Mouse (Mus musculus): ENCODE data around the gene Tfcp2l1. TPM values are rescaled to one million over a fixed set of nuclear protein-coding genes. Genes with fewer than 3 reads are reported as not detected.

Tfcp2l1 gene
- polyA plus RNA-seq, 1 experiment from 2014 or later, result 0.45 TPM

DNA sequence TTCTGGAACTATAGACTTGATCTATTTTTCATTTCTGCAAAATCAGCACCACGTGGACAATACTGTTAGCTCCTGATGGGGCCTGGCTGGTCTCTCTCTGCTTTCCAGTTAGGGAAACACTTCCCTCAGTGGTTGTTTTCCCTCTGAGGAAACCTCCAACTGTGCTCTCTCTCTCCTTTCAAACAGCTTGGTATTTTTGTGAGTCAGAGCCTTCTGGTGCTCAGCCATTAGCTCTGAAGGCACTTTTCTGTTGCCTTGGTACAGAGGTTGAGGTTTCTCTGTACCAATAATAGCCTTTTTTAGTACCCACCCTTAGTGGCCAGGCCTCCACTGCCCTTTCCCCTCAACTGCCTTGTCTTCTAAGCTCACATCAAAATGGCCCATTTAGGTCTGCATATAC, 88.5 kb downstream of the Tfcp2l1 start:
- no peak for ATAC-seq (replicated peaks)
- Histone ChIP-seq H3K4me2 (replicated peaks) (no peak overlapping the region), H3K27ac (replicated peaks) (no peak overlapping the region), H3K27me3 (no peaks in the 10 kb centered on the region), H3K36me3 (no peaks in the 10 kb centered on the region), H3K9ac (replicated peaks) (no peak overlapping the region), H3K4me1 (no peaks in the 10 kb centered on the region), H3K9me3 (no peaks in the 10 kb centered on the region), H3K4me3 (no peak overlapping the region)
- 52% methylated on average over 1 of the region's 1 CpGs for WGBS

DNA sequence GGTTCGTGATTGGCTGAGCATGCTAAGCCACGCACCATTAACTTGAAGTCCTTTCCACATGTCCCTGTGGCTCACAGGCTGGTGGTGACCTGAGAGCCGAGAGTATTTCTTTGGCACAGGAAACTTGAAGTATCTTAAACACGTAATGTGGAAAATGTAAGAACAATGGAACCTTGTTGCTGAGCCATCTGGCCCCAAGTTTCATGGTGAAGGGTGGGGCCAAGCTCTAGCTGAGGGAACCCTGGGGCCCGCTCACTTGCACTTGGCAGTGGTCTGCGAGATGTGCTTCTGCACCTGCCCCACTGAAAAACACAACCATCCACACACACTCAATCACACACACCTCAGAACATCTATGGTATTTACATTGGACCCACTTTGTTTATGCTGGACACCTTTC, 90.3 kb downstream of the Tfcp2l1 start:
- 0 out of 2 replicates have a peak, but pooled peaks cover 3% of the 10 kb centered on the region for H3K9me3 ChIP-seq
- WGBS, result 75% methylated on average over 6 of the region's 6 CpGs
- no peaks in the 10 kb centered on the region for H3K36me3 ChIP-seq
- no peak for ATAC-seq (replicated peaks)
- H3K4me3 ChIP-seq, result no peak overlapping the region
- no peak overlapping the region for H3K9ac ChIP-seq (replicated peaks)
- no peaks in the 10 kb centered on the region for H3K27me3 ChIP-seq
- no peak overlapping the region for H3K4me2 ChIP-seq (replicated peaks)
- no peak overlapping the region for H3K27ac ChIP-seq (replicated peaks)
- H3K4me1 ChIP-seq, result no peaks in the 10 kb centered on the region

DNA sequence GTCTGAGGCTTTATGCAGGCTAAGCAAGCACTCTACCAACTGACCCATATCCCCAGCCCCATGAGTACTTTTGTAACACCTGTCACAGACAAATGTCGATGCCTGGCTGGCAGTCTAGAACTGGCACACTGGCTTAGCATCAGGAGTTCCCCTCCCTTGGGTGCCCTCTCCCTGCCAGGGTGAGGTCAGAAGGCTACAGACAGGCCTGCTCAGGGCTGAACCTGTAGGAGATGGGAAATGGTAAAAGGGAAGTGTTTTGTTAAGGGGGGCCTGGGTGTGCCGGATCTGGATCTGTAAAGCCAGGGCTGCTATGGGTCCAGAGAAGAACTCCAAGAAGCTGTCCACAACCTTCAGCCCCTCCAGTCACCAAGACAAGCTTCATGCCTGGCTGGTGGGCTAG, 92.0 kb downstream of the Tfcp2l1 start:
- 81% methylated on average over 2 of the region's 2 CpGs for WGBS
- no peak overlapping the region for H3K9ac ChIP-seq (replicated peaks)
- H3K36me3 ChIP-seq, result no peaks in the 10 kb centered on the region
- no peak overlapping the region for H3K27ac ChIP-seq (replicated peaks)
- H3K9me3 ChIP-seq, result 0 out of 2 replicates have a peak, but pooled peaks cover 3% of the 10 kb centered on the region
- no peaks in the 10 kb centered on the region for H3K4me1 ChIP-seq
- no peak for ATAC-seq (replicated peaks)
- H3K4me2 ChIP-seq (replicated peaks), result no peak overlapping the region
- H3K4me3 ChIP-seq, result no peak overlapping the region
- no peaks in the 10 kb centered on the region for H3K27me3 ChIP-seq

DNA sequence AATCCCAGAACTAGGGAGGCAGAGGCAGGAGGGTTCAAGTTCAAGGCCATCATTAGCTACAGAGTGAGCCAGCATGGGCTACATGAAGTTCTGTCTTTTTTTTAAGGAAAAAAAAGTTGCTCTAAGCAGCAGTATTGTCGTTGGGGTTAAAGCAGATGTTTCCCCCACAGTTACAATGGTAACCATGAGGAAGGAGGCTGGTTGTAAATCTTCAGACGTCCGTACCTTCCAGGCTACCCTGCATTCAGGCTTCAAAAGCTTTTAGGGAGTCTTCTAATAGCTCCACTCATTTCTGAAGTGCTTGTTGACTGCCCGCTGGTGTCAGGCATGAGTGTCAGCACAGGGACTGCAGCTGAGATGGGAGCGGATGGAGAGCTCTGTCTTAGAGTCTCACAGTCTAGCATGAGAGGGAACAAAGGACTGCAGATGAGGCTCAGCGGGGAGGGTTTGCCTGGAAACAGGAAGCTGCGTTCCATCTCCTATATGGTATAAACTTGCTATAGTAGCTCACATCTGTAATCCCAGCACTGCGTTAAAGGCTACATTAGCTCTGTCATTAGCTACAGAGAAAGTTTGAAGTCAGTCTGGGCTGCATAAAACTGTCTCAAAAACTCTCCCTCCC, 92.8 kb downstream of the Tfcp2l1 start:
- 51% methylated on average over 8 of the region's 8 CpGs for whole genome bisulfite sequencing
- ATAC-seq (replicated peaks), result no peak
- no peaks in the 10 kb centered on the region for H3K27me3 ChIP-seq
- H3K4me1 ChIP-seq, result no peaks in the 10 kb centered on the region
- no peak overlapping the region for H3K27ac ChIP-seq (replicated peaks)
- H3K4me2 ChIP-seq (replicated peaks), result no peak overlapping the region
- H3K4me3 ChIP-seq, result no peak overlapping the region
- H3K9ac ChIP-seq (replicated peaks), result no peak overlapping the region
- 0 out of 2 replicates have a peak, but pooled peaks cover 3% of the 10 kb centered on the region for H3K9me3 ChIP-seq
- H3K36me3 ChIP-seq, result no peaks in the 10 kb centered on the region

DNA sequence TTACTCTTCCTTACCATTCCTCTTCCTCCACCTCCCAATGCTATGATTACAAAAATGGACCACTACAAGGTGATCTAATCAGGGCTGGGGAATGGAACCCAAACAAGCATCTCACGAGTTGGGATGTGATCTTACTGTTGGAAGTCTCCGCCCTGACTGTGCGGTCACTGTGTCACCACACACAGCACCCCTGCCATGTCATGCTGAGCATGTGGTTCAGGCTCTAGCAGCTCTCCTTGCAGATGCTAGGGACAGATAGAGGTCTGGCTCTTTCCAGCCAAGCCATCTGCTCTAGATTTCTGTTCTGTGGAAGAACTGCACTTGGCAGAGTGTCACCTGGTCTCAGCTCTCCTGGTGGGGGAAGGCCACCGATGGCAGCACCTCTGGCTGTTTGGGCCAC, 99.3 kb downstream of the Tfcp2l1 start:
- 84% methylated on average over 4 of the region's 4 CpGs for WGBS
- Histone ChIP-seq H3K27me3 (no peaks in the 10 kb centered on the region), H3K4me2 (replicated peaks) (no peak overlapping the region), H3K9ac (replicated peaks) (no peak overlapping the region), H3K4me1 (no peaks in the 10 kb centered on the region), H3K36me3 (no peaks in the 10 kb centered on the region), H3K27ac (replicated peaks) (no peak overlapping the region), H3K9me3 (0 out of 2 replicates have a peak, but pooled peaks cover 1% of the 10 kb centered on the region), H3K4me3 (no peak overlapping the region)
- no peak for ATAC-seq (replicated peaks)

DNA sequence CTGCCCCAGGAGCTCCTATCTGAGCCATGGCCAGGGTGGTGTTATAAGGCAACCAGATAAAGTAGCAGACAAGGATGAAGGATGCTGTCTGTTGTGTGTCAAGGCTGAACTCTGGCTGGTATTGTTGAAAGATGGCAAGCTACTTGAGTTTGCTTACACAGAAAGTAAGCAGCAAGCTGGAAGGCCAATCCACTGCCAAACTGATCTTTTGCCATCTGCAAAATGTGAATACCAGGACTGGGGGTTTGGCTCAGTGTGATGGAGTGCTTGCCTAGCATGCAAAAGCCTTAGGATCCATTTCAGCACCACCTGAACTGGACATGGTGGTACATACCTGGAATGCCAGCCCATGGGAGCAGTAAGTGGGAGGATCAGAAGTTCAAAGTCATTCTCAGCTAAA, 101.1 kb downstream of the Tfcp2l1 start:
- no peak overlapping the region for H3K9ac ChIP-seq (replicated peaks)
- no peak overlapping the region for H3K27ac ChIP-seq (replicated peaks)
- no peaks in the 10 kb centered on the region for H3K4me1 ChIP-seq
- no peaks in the 10 kb centered on the region for H3K36me3 ChIP-seq
- H3K9me3 ChIP-seq, result no peaks in the 10 kb centered on the region
- no peak for ATAC-seq (replicated peaks)
- H3K27me3 ChIP-seq, result no peaks in the 10 kb centered on the region
- H3K4me3 ChIP-seq, result no peak overlapping the region
- no peak overlapping the region for H3K4me2 ChIP-seq (replicated peaks)

Other genes with a start within 250 kb of the Tfcp2l1 start
- gene Clasp1, start 238.9 kb upstream of the Tfcp2l1 start, polyA plus RNA-seq (2015; fragmentation: Nextera tagmentation; extraction: Ambion mirVana), result 131 and 137 TPM in 2 replicates

All from forebrain, embryonic 15.5 days (tissue).